Mouse (Mus musculus) thymus, adult 2 months (tissue): ENCODE data around the gene Slain2. TPM values are rescaled to one million over a fixed set of nuclear protein-coding genes. Genes with fewer than 3 reads are reported as not detected.
A peak's percentile ranks its signal among the peaks of the same experiment; 100 is the strongest.

ENCODE experiments used
- DNase-seq: peaks from one replicate; pipeline ENCODE4 v3.0.0; 2021
- H3K27ac ChIP-seq: fragments of 200-500 bp; 2 replicates; pipeline ENCODE4 v1.5.1; 2012; ENCODE audit warnings: low read length, control low read depth; ENCODE audit not compliant: control insufficient read depth, insufficient read depth
- H3K27me3 ChIP-seq: fragments of 200-500 bp; 2 replicates; pipeline ENCODE4 v1.6.1; 2012; ENCODE audit warnings: mild to moderate bottlenecking, low read length, moderate library complexity, mixed read lengths; ENCODE audit not compliant: control insufficient read depth, insufficient read depth
- H3K36me3 ChIP-seq: fragments of 200-500 bp; 2 replicates; pipeline ENCODE4 v1.6.1; 2012; ENCODE audit warnings: mild to moderate bottlenecking, low read length, moderate library complexity; ENCODE audit not compliant: control insufficient read depth, insufficient read depth
- H3K4me1 ChIP-seq: fragments of 200-500 bp; replicated peaks from 2 replicates; pipeline ENCODE4 v1.6.1; 2012; ENCODE audit warnings: low read length; ENCODE audit not compliant: control insufficient read depth, insufficient read depth
- H3K4me3 ChIP-seq: fragments of 200-500 bp; 2 replicates; pipeline ENCODE4 v1.5.1; 2012; ENCODE audit warnings: mild to moderate bottlenecking, low read length, control low read depth, moderate library complexity; ENCODE audit not compliant: control insufficient read depth, insufficient read depth
- CTCF ChIP-seq: fragments of 200-500 bp; IDR thresholded peaks from 2 replicates; pipeline ENCODE4 v1.5.1; 2012; ENCODE audit warnings: mild to moderate bottlenecking, control low read depth, low read length, moderate library complexity, borderline replicate concordance; ENCODE audit not compliant: control insufficient read depth, poor library complexity, insufficient read depth; ENCODE audit errors: extremely low read depth
- POLR2A ChIP-seq: fragments of 200-500 bp; IDR thresholded peaks from 2 replicates; pipeline ENCODE4 v1.6.1; 2012; ENCODE audit warnings: mild to moderate bottlenecking, low read length, control low read depth, moderate library complexity; ENCODE audit not compliant: control insufficient read depth, poor library complexity, insufficient read depth; ENCODE audit errors: extremely low read depth
- WGBS: fragments of 180-500 bp; shearing (Covaris S2); methylation state at CpG from one replicate; pipeline ENCODE4 v1.1.7; 2018; 5-methylcytosine and 5-hydroxymethylcytosine counted together
- polyA plus RNA-seq: library from polyadenylated mRNA; depleted of rRNA; stranded (reverse); fragments of >200 nt; gene quantifications from 2 replicates; pipeline ENCODE4 v1.2.3, GENCODE M21; 2012

Gene Slain2
- polyA plus RNA-seq, 1 experiment, result 24.2 TPM

DNA sequence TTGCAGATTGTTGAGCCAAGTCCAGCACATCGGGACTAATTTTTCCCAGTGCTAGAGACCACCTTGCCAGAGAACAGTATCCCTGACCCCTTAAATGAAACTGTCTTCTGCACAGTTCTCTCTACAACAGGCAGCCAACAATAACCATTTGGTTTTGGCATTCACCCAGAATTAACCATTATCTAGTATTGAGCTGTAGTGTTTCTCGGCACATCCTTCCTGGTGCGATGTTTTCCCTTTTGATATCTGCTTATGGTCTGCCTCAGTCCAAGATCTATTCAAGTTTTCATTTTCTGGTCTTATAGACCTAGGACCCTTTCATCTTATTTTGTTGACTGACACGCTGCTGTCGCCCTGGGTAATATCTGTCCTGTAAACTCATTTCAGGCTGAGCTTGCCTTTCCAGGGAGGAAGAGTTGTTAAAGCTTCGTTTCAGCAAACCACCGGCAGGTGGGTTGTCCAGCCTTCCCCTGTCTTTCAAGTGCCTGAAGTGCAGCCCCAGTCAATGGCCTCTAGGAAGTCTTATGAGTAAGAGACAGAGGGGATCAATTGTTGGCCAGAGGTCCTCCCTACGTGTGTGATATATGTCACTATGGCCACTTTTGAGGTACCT is 5.7 kb upstream of the Slain2 start:
- H3K4me3 ChIP-seq, result no peak overlapping the region
- H3K27ac ChIP-seq, result no peak overlapping the region
- no peaks in the 10 kb centered on the region for H3K4me1 ChIP-seq
- TF ChIP-seq POLR2A (no peak), CTCF (no peak)
- WGBS, result 58% methylated on average over 8 of the region's 8 CpGs
- no peak for DNase-seq
- H3K27me3 ChIP-seq, result no peaks in the 10 kb centered on the region
- H3K36me3 ChIP-seq, result no peaks in the 10 kb centered on the region

DNA sequence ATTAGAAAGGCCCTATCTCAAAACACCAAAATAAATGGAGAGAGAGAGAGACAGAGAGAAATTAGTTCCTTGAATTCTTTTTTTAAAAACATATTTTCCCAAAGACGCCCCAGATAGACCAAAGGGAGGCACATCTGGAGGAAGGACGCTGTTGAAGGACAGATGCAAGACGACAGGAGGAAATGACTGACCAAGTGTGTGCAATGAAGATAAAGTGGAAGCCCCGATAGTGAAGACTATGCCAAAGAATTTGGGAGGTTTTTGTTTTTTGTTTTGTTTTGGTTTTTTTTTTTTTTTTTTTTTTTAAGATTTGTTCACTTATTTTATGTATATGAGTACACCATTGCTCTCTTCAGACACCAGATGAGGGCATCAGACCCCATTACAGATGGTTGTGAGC is 4.7 kb upstream of the Slain2 start:
- no peak overlapping the region for H3K27ac ChIP-seq
- no peak for TF ChIP-seq POLR2A
- no peak for TF ChIP-seq CTCF
- whole genome bisulfite sequencing, result 49% methylated on average over 4 of the region's 4 CpGs
- H3K36me3 ChIP-seq, result no peaks in the 10 kb centered on the region
- DNase-seq, result no peak
- no peak overlapping the region for H3K4me3 ChIP-seq
- no peaks in the 10 kb centered on the region for H3K27me3 ChIP-seq
- no peaks in the 10 kb centered on the region for H3K4me1 ChIP-seq

DNA sequence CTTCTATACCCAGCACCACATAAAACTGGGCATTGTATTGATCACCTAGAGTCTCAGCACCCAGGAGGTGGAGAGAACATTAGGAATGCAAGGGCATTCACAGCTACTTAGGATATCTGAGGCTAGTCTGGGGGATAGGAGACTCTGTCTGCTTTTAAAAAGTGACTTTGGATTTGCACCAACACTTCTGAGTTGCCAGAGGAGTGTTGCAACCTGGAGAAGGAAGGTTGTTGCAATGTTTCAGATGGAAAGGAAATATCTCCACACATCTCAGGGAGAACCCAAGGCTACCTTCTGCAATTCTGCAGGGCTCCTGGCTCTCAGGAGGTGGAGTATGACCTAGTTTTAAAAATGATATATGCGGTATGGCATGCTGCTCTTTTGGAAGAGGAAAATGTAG is 3.7 kb upstream of the Slain2 start:
- DNase-seq, result no peak
- TF ChIP-seq CTCF (no peak), POLR2A (no peak)
- Histone ChIP-seq H3K4me3 (no peak overlapping the region), H3K36me3 (no peaks in the 10 kb centered on the region), H3K27ac (no peak overlapping the region), H3K27me3 (no peaks in the 10 kb centered on the region), H3K4me1 (peaks cover 5% of the 10 kb centered on the region)
- 96% methylated on average over 1 of the region's 1 CpGs for WGBS

DNA sequence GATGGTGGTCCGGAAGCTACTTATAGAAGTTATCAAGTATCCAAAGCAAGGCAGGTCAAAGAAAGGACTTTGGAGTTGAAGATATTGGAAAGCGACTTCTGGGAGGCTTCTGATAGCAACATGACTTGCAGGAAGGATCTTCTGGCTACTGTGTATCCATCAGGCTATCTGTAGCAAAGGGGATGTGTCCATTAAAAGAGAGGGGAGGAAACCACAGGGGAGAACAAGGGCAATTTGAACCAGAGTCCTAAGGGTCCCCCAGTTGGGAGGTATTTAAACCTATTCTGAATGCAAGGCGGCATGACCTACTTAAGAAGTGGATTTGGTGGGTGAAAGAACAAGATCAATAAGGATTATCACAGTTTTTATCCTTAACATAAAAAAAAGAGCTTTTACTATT is 2.8 kb upstream of the Slain2 start:
- Histone ChIP-seq H3K27me3 (no peaks in the 10 kb centered on the region), H3K36me3 (no peaks in the 10 kb centered on the region), H3K4me3 (no peak overlapping the region), H3K27ac (no peak overlapping the region), H3K4me1 (peaks cover 10% of the 10 kb centered on the region)
- WGBS, result 98% methylated on average over 3 of the region's 3 CpGs
- DNase-seq, result no peak
- TF ChIP-seq POLR2A, result no peak
- no peak for TF ChIP-seq CTCF

DNA sequence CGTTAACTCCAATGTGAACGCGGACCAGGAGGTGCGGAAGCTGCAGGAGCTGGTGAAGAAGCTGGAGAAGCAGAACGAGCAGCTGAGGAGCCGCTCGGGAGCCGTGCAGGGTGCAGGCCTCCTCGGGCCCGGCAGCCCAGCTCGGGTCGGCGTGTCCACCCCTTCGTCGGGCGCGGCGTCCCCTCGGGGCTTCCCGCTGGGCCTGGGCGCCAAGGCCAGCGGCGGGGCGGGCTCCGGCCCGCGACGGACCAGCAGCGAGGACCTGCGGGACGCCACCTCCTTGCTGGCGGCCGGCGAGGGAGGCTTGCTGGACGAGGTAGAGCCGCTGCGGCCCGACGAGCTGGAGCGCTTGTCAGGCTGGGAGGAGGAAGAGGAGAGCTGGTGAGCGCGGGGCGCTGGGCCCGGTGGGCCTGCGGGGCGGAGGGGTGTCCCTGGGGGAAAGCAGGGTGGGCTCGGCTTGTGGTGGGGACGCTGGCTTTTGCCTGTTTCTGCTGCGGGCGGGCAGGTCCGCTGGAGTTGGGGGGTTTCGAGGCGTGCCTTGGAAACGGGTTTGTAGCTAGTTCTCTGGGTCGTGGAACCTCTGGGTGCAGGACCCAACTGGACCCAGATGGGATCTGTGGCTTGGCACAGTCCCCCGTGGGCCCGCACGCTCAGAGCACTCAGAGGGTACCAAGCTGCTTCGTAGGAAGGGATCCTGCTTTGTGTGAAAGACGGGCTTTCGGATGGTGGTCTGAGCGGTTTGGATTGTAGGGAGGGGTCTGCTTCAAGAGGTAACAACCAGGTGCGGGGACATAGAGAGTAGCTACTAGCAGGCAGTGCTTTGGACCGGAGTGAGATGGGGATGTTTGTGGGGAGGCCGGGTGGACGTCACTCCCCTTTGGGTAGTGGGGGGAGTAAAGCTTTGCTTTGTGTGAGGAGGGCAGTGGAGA is 793 bp downstream of the Slain2 start:
- Histone ChIP-seq H3K4me1 (peaks cover 14% of the 10 kb centered on the region), H3K27me3 (no peaks in the 10 kb centered on the region), H3K27ac (0 out of 2 replicates have a peak overlapping the region, but pooled peaks have one; percentile 6), H3K4me3 (peak overlapping the region; percentile 86), H3K36me3 (no peaks in the 10 kb centered on the region)
- under 1% methylated on average over 50 of the region's 66 CpGs for WGBS
- no peak for TF ChIP-seq CTCF
- TF ChIP-seq POLR2A, result no peak
- peak; percentile 56 for DNase-seq

DNA sequence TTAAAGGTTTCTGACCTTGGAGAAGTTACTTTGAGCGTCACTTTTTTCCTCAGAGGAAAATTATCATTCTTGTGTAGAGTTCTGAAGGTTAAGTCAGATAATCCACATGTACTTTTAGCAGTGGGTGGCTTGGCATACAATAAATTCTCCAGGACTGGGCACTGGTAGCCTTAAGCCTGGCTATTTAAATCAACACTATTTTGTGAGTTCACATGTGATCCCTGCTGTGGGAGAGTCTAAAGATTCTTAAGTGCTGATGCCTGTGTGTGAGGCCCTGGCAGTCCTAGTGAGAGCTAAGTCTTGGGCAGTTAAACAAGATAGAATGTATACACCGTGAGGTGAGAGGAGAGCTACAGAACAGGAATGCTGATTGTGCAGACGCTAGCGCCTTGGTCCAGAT is 1.9 kb downstream of the Slain2 start:
- Histone ChIP-seq H3K27me3 (no peaks in the 10 kb centered on the region), H3K4me3 (no peak overlapping the region), H3K27ac (no peak overlapping the region), H3K36me3 (no peaks in the 10 kb centered on the region), H3K4me1 (peaks cover 14% of the 10 kb centered on the region)
- 88% methylated on average over 4 of the region's 4 CpGs for WGBS
- TF ChIP-seq POLR2A, result no peak
- TF ChIP-seq CTCF, result no peak
- DNase-seq, result no peak

DNA sequence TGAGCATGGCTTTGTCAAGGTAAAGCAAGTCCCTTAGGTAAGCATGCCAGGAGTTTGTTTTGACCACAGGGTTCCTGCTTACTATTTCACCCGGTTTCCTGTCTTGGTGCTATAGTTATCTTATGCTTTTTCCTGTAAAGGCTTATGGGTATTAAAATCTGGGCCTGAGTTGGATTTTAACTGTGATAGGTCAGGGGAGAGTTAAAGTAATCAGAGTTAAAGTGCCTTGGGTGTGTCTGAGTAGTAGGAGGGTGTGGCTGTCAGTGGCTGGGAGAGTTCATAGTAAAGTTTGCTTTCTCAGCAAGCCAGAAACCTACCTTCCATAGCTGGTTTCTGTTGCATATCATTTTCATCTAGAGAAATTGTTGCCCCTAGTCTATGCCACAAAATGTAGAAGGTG is 2.7 kb downstream of the Slain2 start:
- H3K27me3 ChIP-seq, result no peaks in the 10 kb centered on the region
- WGBS, result 0% methylated on average over 1 of the region's 1 CpGs
- TF ChIP-seq POLR2A (no peak), CTCF (no peak)
- DNase-seq, result no peak
- H3K4me1 ChIP-seq, result peaks cover 14% of the 10 kb centered on the region
- H3K4me3 ChIP-seq, result no peak overlapping the region
- no peak overlapping the region for H3K27ac ChIP-seq
- H3K36me3 ChIP-seq, result no peaks in the 10 kb centered on the region
